Mouse (Mus musculus): ENCODE results near the gene Rpl22l1.
"Not testable (repeated sequence)": the region's sequence is repeated elsewhere in the genome, so short reads cannot be mapped to it uniquely, and the experiment has no call there.

Rpl22l1 gene

DNA sequence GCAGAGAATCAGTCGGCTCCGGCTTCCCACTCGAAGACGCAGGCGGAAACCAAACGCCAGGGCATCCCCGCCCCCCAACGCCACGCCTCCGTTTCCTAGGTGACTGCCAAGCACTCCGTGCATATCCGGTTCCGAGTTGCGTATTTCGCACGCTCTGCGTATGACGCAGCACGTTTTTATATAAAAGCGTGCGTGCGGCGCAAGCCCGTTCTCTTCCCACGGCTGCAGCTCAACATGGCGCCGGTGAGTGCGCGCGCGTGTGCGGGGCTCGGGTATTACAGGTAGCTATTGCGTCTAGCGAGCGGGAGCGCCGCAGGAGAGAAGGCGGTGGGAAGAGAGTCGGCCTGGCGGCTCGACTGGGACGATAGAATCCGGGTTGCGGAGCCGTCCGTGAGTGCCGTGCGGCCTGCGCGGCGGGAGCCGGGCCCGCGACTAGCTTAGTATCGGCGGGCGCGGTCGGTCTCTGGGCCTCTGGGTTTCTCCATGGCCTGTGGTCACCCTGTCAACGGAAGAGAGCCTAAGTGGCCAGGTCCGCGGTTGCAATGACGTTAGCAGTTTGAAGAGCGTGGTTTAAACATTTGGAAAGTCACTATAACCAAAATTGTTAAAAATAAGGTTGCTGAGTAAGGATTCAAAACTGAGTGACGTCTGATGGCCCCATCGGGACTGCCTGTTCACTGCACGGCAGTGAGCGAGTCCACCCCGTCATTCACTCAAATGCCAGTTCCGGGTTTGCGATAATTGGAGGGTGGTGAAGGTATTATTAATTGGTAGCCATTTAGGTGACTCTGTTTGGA lies at the start of gene Rpl22l1:
Rpl22l1 (plus strand) TSS at position 136 of the 797 bp plus-strand sequence.
- CTCF ChIA-PET, result no interaction called here

DNA sequence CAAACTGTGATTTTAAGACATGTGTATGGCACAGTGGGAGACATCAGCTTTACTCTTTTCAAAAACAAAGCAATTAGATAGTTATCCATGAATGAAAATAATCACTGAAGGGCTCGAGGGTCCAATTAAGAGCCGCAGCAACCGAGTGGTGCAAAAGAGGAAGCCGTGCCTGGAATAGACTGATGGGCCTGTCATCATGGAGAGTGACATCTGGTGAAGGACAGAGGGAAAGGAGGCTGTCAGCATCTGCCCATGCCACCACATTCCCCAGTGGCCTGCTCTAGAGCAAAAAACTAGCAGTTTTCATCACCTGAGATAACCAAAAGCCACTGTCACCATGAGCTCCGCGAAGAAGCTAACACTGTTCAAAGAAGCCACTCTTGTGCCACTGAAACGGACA lies 49.8 kb upstream of the Rpl22l1 start:
- CTCF ChIA-PET, result no interaction called here

DNA sequence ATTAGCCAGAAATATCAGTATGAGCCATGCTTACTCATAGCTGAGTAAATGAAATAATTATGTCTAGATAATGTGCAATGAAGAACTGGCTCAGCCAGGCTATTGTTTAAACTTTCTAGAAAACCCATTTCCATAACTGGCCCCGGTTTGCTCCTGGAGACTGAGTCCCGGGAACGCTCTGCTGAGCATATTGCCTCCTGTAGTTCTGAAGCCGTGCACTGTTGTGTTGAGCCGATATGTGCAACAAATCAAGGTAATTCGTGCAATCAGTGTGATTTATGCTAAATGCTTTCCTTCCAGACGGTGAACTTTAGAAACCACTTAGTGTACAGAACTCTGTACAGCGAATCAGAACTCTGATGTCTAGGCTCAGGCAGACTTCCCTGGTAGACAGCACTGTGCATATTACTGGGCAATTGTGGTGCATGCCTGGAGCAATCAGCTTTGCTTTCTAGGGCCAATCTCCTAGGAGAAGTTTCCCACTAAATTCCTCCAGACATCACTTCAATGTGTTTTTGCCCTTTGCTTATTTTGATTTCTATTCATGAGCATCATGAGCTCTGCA lies 43.9 kb upstream of the Rpl22l1 start:
- CTCF ChIA-PET, result no interaction called here

DNA sequence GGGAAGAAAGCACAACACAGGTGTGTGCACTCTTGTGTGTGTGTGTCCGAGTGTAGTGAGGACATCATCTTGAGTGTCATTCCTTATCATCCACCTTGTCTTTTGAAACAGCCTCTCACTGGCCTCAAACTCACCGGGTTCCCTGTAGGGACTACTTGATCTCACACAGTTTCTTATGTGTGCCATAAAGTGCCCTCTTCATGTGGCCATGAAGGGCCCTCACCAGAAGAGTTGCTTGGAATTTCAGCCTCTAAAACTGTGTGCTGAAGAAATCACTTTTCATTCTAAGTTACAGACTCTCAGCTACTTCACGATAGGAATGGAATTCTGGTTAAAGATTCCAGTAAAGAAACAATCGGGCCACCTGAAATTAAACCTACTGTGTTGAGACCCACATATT lies 38.3 kb upstream of the Rpl22l1 start:
- CTCF ChIA-PET, result no interaction called here

DNA sequence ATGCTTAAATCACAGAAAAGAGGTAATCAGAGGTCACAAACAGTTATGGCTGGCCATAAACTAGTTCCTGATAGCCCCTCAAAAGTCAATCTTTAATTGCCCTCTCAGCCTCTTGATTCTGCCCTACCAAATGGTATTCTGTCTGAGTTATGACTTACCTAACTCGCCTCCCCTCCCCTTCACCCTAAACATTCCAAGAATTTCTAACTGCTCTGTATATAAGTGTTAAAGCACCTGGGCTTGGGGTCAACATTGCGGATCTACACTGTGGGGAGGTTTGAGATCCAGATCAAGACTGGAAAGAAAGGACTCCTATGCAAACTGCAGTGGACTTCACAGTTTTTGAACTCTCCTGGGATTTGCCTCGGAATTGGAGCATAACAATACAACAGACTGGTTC lies 37.0 kb upstream of the Rpl22l1 start:
- CTCF ChIA-PET, result no interaction called here

DNA sequence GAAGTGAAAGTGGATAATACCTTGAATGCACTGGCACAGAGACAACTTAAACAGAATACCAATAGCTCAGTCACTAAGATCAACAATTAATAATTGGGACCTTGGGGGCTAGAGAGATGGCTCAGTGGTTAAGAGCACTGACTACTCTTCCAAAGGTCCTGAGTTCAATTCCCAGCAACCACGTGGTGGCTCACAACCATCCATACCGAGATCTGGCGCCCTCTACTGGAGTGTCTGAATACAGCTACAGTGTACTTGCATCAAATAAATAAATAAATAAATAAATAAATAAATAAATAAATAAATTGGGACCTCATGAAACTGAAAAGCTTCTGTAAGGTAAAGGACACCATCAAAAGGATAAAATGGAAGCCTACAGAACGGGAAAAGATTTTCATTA lies 32.3 kb upstream of the Rpl22l1 start:
- CTCF ChIA-PET, result not testable (repeated sequence)

DNA sequence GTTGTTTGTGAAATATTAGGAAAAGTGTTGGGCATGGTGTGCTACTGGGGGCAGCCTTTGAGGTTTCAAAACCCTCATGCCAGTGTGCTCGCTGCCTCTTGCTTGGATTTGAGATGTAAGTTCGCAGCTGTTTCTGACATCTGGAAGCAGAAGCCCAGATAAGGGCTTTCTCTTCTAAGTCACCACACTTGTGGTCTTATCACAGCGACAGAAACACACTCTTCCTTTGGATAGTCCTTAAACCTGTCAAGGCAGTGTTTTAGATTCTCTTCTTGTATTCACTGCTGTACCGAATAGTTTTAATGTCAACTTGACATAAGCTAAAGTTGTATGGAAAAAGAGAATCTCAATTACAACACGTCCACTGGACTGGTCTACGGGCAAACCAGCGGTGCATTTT lies 29.9 kb upstream of the Rpl22l1 start:
- CTCF ChIA-PET, result no interaction called here

DNA sequence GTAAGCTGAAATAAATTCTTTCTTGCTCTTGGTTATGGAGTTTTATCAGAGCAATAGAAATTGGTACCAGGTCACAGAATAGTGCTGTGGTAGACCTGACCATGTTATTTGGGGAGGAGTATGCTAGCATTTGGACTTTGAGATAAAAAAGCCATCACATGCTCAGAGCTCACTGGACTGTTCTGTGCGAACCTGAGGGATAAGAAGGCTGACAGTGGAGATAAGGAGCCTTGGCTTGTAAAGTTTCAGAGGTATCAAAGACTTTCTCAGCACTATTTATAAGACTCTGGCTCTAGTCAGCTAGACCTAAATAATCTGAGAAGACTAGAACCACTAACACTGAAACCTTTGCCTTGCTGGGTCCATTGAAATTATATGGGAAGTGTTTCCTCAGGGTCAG lies 29.3 kb upstream of the Rpl22l1 start:
- CTCF ChIA-PET, result no interaction called here

DNA sequence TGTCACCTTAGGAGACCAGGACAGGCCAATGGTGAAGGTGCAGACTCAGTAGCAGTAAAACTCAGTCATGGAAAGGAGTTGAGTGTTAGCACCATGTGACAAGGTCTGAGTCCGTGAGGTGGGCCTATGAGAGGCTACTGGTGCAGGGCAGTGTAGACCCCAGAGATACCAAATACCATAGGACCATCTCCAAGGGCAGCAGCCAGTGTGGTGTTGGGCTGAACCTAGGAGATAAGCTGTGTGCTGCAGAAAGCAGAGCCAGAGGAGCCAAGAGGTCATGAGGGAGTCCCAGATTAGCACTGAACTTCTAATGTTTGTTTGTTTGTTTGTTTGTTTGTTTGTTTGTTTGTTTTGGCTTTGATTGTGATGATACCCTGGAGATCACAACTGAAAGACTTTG lies 28.7 kb upstream of the Rpl22l1 start:
- CTCF ChIA-PET, result no interaction called here

DNA sequence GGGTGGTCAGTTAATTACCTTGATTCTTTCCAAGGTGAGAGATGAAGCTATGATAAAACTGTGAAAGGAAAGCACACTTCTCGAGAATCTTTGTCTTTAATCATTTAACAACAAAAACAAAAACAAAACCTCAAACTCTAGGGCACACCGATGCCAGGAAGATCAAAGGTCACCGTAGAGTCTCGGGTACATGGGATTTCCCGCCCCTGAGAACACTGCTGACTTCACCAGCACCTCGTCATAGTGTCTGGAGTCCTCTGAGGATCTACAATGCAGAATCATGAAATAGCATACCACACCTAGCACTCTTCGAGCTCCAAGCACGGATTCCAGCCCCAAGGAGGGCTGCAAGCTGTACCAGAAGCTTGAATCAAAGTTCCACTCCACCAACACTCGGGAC lies 24.7 kb upstream of the Rpl22l1 start:
- CTCF ChIA-PET, result no interaction called here

DNA sequence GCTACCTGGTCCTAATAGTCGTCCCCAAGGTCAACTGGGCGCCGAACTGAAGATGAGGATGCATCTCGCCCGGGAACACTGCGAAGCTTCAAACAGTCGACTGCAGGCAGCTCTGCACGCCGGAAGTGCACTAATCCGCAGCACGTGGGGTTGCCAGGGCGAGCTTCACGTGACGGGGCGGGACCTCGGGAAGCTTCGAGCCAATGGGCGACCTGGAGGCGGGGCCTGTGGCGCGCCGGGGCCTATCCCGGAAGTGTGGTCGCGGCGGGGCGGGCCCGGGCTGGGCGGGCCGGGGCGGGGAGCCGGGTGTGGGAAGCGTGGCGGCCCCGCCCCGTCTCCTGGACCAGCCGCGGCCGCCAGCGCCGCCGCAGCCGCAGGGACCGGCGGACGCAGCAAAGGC lies 24.2 kb upstream of the Rpl22l1 start, which contains the start of gene Eif5a2:
Eif5a2 (plus strand) TSS at position 283 of the 400 bp plus-strand sequence.
- CTCF ChIA-PET, result no interaction called here

DNA sequence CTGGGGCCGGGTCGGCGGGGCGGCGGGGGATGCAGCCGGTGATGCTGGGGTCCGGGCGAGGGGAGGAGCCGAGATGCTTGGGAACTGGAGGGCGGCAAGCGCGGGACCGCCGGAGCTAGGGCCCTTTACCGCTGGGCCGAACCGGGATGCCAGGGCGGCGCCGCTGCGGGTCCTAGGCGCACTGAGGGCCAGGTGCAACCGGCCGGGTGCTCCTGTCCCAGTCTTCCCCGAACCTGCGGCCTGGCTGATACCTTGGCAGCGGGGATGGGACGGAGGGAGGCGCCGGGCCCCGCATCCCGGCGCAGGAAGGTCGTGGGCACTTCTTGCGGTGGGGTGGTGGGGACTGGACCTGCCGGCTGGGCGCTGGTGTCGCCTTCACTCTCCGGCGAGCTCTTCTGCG lies 23.8 kb upstream of the Rpl22l1 start:
- CTCF ChIA-PET, result no interaction called here

DNA sequence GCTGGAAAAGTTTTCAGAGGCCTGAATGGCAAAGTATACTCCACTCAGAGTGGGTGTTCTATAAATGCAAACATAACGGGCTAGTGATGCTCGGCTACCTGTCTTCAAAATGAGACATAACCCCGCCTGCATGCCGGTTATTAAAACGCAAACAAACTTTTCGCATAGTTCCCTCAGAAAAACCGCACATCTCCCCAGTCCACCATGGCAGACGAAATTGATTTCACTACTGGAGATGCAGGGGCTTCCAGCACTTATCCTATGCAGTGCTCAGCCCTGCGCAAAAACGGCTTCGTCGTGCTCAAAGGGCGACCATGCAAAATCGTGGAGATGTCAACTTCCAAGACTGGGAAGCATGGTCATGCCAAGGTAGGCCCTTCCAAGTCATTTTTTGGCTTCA lies 23.4 kb upstream of the Rpl22l1 start:
- CTCF ChIA-PET, result no interaction called here

DNA sequence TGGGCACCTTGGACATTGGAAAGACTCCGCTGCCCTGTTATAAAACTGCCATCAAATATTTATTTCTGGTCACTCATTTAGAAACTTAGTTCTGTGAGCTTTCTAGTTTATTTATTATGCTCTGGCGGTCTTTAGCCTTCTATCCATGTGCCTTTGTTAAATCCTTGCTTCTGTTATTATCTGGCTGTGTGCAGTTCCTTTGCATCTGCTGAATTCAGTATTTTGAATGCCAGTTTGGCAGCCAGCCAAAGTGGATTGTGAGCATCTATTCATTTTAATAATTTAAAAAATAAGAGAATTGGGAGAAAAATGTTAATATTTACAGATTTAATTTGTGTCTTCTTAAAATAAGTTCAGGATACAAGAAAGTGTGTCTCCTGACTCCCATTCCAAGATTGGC lies 21.1 kb upstream of the Rpl22l1 start:
- CTCF ChIA-PET, result interaction anchor here (0.6 kb wide), 1 partner anchor 27 kb away, joined by 4 read pairs; no protein-coding TSS in a partner anchor

DNA sequence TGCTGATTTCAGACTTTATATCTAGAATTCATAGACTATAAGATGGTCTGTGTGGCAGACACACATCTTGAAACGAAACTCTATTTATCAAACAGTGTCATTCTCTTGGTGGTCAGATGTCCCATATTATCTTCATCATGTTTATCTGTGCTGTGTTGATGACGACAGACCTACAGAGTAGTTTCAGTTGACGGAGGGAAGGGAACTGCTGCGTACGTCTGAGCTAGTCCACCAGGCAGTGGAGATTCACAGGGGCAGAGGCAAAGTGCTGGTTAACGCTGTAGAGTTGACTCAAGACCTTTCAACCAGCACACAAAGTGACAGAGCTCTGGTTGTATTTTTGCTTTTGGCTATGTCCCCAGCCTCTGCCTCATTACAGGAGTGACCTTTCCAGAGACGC lies 10.4 kb upstream of the Rpl22l1 start:
- CTCF ChIA-PET, result no interaction called here

DNA sequence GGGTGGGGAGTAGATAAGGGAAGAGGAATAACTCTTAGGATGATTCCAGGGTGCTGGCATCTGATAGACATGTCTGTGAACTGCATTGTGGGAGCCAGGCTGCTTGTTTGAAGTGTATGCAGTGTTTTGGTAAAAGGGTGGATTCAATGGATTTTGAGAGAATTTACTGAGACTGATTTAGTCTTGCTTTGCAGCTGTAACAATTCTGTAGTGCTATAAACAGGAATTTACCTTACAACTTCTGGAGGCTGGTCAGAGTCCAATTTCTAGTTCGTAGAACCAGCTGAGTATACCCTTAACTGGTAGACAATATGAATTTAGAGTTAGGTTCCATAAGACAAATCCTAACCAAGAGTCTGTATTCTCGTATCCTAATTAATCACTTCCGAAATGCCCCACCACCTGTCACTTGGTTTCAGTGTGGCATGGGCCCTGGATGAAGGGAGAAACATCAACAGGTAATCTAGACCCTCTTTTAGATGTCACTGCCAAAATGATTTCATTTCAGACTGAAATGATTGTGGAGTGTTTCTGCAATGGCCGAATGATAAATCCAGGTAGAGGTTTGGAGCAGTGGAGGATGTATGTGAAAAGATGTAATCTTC lies 2.9 kb downstream of the Rpl22l1 start:
- CTCF ChIA-PET, result no interaction called here

DNA sequence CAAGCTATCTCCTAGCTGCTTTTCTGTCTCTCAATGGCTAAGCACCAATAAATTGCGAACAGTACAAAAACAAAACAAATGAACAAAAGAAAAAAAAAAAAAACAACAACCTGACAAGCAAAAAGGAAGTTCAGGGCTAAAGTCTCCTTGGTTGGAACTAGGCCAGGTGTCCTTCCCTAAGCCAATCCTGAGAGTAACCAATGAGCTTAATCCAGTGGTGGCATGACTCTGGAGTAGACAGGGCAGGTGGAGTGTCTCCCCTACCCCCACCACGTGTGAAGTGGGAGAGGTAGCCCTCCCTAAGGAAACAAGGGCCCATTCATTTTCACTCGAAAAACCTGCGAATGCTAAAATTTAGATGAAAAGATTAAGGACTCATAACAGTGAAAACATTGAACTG lies 6.2 kb downstream of the Rpl22l1 start:
- CTCF ChIA-PET, result interaction anchor here (0.7 kb wide), 1 partner anchor 27 kb away, joined by 4 read pairs; no protein-coding TSS in a partner anchor

DNA sequence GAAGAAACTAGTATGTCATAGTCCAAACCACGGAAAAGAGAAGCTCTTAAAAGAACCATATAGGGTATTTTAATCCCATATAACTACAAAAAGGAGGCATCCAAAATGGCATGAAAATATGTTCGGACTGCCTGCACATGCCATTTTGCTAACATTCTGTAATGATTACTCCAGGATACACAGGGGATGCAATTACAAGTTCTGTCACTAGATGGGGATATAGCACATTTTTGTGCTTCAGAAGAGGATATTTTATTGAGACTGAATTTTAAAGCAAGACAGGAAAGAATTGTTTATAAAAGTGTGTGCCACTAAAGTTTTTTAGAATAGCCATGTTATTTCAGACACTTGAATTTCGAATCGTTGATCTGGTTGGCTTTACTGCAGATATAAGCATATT lies 9.1 kb downstream of the Rpl22l1 start:
- CTCF ChIA-PET, result interaction anchor here (1.2 kb wide), 1 partner anchor 8 kb away, joined by 3 read pairs; no protein-coding TSS in a partner anchor

DNA sequence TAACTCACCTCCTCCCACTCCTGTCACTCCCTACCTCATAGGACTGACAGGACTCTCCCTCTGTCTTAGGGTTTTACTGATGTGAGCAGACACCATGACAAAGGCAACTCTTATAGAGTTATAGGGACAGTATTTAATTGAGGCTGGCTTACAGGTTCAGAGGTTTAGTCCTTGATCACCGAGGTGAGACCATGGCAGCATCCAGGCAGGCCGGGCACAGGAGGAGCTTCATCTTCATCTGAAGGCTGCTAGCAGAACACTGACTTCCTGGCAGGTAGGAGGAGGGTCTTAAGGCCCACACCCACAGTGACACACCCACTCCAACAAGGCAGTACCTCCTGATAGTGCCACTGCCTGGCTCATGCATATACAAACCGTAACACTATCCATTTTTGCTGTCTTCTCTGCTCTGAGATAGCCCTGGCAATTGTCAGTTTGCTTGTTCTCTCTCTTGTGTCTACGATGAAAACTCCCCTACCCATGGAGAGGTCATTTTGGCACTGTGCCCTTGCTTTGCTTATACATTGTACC lies 10.8 kb downstream of the Rpl22l1 start:
- CTCF ChIA-PET, result no interaction called here

DNA sequence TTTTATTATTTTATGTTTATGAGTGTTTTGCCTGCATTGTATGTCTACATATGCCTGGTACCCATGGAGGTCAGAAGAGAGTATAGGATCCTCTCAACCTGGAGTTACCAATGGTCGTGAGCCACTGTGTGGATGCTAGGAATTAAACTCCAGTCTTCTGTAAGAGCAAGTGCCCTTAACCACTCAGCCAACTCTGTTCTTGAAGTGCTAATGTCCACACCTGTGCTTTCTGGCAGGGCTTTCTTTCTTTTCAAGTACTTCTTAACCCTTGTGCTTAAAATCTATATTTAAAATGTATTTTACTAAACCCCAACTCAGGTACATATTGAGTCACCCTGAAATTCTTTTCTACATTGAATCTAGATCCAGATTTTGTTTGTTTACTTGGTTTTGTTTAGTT lies 21.0 kb downstream of the Rpl22l1 start:
- CTCF ChIA-PET, result no interaction called here

DNA sequence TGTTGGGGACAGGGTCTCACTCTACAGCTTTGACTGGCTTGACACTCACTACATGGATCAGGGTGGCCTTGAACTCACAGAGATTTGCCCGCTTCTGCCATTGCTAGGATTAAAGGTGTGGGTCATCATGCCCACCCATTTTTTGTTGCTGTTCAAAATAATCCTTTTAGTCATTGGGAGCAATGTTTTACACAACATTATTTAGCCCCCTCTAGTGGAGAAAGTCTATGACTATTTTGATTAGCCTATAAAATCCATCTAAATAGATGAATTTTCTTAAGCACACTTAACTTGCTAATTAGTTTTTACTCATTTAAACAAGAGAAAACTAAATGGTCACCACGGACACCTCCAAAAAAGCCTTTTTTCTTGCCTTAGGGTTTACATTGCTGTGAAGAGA lies 22.4 kb downstream of the Rpl22l1 start:
- CTCF ChIA-PET, result no interaction called here

DNA sequence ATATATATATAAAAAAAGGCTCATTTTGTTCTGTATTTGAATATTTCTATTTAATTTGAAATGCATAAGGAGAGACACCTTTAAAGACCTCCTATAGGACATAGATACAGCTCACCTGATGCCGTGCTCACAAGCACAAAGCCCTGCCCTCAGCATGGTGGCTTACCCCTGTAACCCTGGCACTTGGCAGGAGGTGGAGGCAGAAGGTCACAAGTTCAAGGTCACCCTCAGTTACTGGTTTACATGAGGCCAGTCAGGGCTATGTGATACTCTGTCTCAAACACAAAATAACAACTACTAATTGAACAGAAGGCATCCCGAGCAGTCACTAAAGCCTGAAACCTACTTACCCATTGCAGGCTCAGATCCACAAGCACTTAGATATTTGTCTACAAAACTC lies 24.2 kb downstream of the Rpl22l1 start:
- CTCF ChIA-PET, result no interaction called here

DNA sequence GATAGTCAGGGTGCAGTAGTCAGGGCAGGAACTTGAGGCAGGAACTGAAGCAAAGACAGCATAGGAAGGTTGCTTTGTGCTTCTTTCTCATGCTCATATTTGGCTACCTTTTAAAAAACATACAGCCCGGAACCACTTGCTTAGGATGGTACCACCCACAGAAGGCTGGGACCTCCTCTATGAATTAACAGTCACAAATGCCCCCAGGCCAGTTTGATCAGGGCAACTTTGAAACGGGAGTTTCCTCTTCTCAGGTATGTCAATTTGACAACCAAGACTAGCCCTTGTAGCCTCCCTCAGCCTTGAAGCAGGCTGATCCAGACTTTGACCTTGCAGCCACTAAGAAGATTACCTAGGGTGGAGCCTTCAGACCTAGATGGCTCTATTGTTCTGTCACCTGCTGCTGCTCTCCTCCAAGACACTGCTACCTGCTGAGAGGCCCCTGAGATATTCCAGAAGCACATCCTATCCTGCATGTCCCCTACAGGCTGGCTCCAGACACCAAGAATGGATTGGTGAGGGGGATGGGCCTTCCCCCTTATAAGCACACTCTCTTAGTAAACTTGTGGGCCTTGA lies 31.6 kb downstream of the Rpl22l1 start:
- CTCF ChIA-PET, result no interaction called here

Data from spleen, embryonic (tissue).